Mouse (Mus musculus) liver, embryonic 14.5 days (tissue): ENCODE data around the gene Armc7. TPM values are rescaled to one million over a fixed set of nuclear protein-coding genes. Genes with fewer than 3 reads are reported as not detected.

Source experiments
- ATAC-seq: fragments of 200-750 bp; cut with Nextera tagmentation; 2 replicates; pipeline ENCODE4 v1.8.0; 2017; ENCODE audit warnings: moderate number of reproducible peaks, mild to moderate bottlenecking, moderate library complexity; ENCODE audit not compliant: insufficient read depth
- DNase-seq, 3 experiments: peaks; one replicate each; pipeline ENCODE4 v3.0.0-alpha.2; 2012 to 2013; ENCODE audit warnings: low read depth in 3 of 3, low spot score in 3 of 3
- H3K27ac ChIP-seq: fragments of 300-500 bp; sonication (generic); 2 replicates; pipeline ENCODE4 v1.5.1; 2014; ENCODE audit warnings: moderate library complexity, mild to moderate bottlenecking, control low read depth, inconsistent platforms
- H3K27me3 ChIP-seq: fragments of 300-500 bp; sonication (generic); 2 replicates; pipeline ENCODE4 v1.6.1; 2014; ENCODE audit warnings: mild to moderate bottlenecking, low read length, moderate library complexity; ENCODE audit not compliant: control insufficient read depth, insufficient read depth
- H3K36me3 ChIP-seq: fragments of 300-500 bp; sonication (generic); replicated peaks from 2 replicates; pipeline ENCODE4 v1.6.1; 2014; ENCODE audit warnings: low read depth; ENCODE audit not compliant: control insufficient read depth, insufficient read depth
- H3K4me1 ChIP-seq, 2 experiments: fragments of 200-500 bp in 1 of 2; fragments of 300-500 bp in 1 of 2; sonication (generic) in 1 of 2; replicated peaks; 2 replicates each; pipeline ENCODE4 v1.6.1; 2012 to 2014; ENCODE audit warnings: antibody characterized with exemption in 1 of 2, inconsistent platforms in 1 of 2, low read length in 1 of 2; ENCODE audit not compliant: control insufficient read depth in 2 of 2, insufficient read depth in 2 of 2
- H3K4me2 ChIP-seq: fragments of 300-500 bp; sonication (generic); 2 replicates; pipeline ENCODE4 v1.6.1; 2014; ENCODE audit warnings: low read depth, mild to moderate bottlenecking, control low read depth, moderate library complexity
- H3K4me3 ChIP-seq, 2 experiments: fragments of 200-500 bp in 1 of 2; fragments of 300-500 bp in 1 of 2; sonication (generic) in 1 of 2; 2 replicates each; pipeline ENCODE4 v1.5.1; 2012 to 2014; ENCODE audit warnings: low read depth in 2 of 2, low read length in 2 of 2, mild to moderate bottlenecking in 2 of 2, control low read depth in 1 of 2, inconsistent platforms in 1 of 2, moderate library complexity in 1 of 2; ENCODE audit not compliant: insufficient read depth in 1 of 2
- H3K9ac ChIP-seq: fragments of 300-500 bp; sonication (generic); replicated peaks from 2 replicates; pipeline ENCODE4 v1.6.1; 2014; ENCODE audit warnings: mild to moderate bottlenecking, control low read depth, moderate library complexity
- H3K9me3 ChIP-seq: fragments of 300-500 bp; sonication (generic); 2 replicates; pipeline ENCODE4 v1.6.1; 2016; ENCODE audit warnings: low read length, mixed read lengths; ENCODE audit not compliant: control insufficient read depth
- CTCF ChIP-seq: IDR thresholded peaks from 2 replicates; pipeline ENCODE4 v1.5.1; 2016; ENCODE audit warnings: antibody characterized with exemption, low read depth, control low read depth
- EP300 ChIP-seq: IDR thresholded peaks from 2 replicates; pipeline ENCODE4 v1.6.1; 2016; ENCODE audit warnings: antibody characterized with exemption, low read depth
- WGBS: fragments of 180-500 bp; shearing (Covaris S2); extraction: QIAGEN DNeasy Blood & Tissue Kit; methylation state at CpG from one replicate; pipeline ENCODE4 v1.1.7; 2014; ENCODE audit not compliant: insufficient replicate concordance; 5-methylcytosine and 5-hydroxymethylcytosine counted together
- polyA plus RNA-seq, 2 experiments: library from polyadenylated mRNA; depleted of rRNA in 1 of 2; stranded (reverse) in 1 of 2; unstranded in 1 of 2; fragments of >200 nt; fragmentation: Nextera tagmentation in 1 of 2; extraction: Ambion mirVana in 1 of 2; gene quantifications; 2 replicates each; pipeline versions ENCODE4 v1.2.1 to v1.2.3; 2012 to 2014

Armc7 gene
- polyA plus RNA-seq, 2 experiments = 2.1 to 2.2 TPM

DNA sequence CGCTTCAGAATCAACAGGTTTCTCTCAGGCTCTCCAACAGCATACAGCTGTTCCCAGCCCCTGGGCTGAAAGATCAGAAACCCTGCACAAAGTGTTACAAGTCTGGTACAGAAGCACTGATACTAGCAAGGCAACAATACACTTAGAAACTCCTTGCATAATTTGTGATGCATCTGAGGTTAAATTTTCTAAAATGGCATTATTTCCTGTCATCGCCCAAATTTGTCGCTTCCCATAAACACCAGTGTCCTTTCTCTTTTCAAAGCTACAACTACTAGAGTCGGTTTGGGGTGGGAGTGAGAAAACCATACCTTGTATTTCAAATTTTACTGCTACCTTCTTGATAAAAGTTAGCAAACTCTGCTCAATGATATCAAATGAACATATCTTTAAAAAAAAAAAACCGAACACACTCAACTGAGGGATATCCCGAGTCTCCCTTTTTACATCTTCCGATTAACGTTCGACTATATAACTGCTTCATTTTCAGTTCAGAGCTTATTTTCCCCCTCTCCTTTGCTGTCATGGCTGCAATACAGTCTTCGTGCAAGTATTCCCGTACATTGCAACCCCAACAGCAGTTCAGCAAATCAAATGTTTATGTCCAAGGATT, 59.4 kb downstream of the Armc7 start:
- no peak for TF ChIP-seq CTCF
- no peak for TF ChIP-seq EP300
- H3K9me3 ChIP-seq = no peaks in the 10 kb centered on the region
- H3K27ac ChIP-seq = peak overlapping the region; percentile 87
- H3K4me2 ChIP-seq = peak overlapping the region; percentile 95
- no peaks in the 10 kb centered on the region for H3K27me3 ChIP-seq
- WGBS = 4% methylated on average over 11 of the region's 11 CpGs
- peaks cover 38% of the 10 kb centered on the region for H3K36me3 ChIP-seq
- ATAC-seq (no peak), DNase-seq (no peak)
- H3K4me3 ChIP-seq = peak overlapping the region; percentile 96 to 97
- peaks cover 15 to 20% of the 10 kb centered on the region in 2 experiments for H3K4me1 ChIP-seq
- H3K9ac ChIP-seq = peak overlapping the region; percentile 99

DNA sequence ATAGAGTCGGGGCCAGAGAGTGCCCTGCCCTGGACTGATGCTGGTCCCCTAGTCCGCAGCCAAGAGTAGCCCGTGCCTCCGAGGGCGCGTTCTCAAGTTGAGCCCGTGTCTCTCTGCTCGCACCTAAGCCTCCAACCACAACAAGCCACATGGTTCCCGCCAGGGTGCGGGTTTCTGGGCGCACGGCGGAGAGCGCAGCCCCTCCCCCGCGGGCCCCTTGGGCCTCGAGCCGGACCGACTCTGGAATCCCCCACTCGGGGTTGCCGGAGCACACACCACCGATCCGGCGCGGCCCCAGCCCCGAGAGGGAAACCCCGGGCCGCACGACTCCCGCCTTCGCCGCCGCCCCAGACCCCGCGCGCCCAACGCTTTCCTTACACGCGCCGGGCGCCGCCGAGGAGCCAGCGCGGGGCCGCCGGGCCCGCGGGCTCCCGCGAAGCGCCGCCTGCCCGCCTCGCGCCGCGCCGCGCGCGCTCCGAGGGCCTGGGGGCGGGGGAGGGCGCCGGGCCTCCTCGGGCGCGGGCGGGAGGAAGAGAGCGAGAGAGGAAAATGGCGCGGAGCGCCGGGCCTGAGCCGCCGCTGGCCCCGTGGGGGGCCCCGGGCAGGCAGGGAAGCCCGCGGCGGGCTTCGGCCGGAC, 60.1 kb downstream of the Armc7 start:
- under 1% methylated on average over 76 of the region's 84 CpGs for WGBS
- TF ChIP-seq EP300 (no peak), CTCF (no peak)
- DNase-seq = peak; percentile 38 to 55 (median 45)

DNA sequence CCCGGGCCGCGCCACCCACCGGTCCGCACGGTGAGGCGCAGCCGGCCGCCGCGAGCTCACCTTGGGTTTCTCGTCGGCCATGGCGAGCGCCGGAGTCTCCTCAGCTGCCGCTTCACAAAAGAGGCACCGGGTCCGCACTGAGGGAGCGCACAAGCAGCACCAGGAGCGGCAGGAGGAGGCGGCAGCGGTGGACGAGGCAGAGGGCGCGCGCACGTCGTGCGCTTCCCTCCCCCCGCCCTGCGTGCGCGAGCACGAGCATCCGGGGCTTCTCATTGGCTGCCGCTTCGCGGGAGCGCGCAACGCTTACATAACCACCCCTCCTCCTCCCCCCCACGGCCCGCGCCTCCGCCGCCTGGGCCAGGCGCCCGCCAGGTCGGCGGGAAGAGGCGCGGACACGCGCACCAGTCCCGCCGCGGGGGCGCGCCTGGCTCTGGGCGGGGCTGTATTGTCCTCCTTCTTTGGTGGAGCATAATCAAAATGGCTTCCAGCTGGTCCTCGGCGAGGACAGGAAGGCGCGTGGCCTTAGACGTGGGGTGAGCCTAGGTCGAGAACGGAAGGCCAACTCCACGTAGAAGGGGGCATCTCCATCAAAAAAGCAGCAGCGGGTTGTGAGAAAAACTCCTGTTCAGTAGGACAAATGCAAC, 60.7 kb downstream of the Armc7 start, which contains the start of gene Sumo2:
Gene Sumo2, minus strand, starts transcription at position 239 of the 644 bp plus-strand sequence.
- peaks cover 31% of the 10 kb centered on the region for H3K36me3 ChIP-seq

More for the DNA sequence above, 60.1 kb downstream of the Armc7 start:
- Histone ChIP-seq H3K36me3 (peaks cover 32% of the 10 kb centered on the region), H3K27me3 (no peaks in the 10 kb centered on the region), H3K4me2 (peak overlapping the region; percentile 95), H3K4me1 (peaks cover 15 to 20% of the 10 kb centered on the region in 2 experiments), H3K9me3 (no peaks in the 10 kb centered on the region), H3K9ac (peak overlapping the region; percentile 99), H3K4me3 (peak overlapping the region; percentile 96 to 97), H3K27ac (peak overlapping the region; percentile 87)
- peak; percentile 75 for ATAC-seq

DNA sequence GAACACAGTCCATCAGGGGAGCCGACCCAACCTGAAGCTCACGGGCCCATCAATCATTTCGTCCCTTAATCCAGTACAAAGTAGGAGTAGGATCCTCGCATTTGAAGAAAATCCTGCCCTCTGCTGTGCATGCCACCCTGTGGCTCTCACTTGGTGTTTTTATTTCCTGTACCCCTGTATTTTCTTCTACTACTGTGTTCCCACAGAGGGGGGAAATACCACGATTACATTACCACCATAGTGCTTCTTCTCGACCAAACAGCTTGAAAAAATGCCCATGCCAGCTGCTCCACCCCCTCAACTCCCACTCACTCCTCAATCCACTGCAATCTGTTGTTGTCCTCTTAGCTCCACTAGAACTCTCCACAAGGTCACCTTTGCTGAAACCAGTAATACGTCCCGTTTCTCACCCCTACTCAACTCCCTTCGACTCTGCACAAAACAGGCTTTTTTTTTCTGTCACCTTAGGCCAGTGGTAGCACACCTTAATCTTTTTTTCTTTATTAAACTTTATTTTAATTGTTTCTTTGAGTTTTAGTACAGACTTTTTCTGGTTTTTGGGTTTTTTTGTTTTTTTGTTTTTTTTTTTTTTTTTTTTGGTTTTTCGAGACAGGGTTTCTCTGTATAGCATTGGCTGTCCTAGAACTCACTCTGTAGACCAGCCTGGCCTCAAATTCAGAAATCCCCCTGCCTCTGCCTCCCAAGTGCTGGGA, 61.5 kb downstream of the Armc7 start:
- Histone ChIP-seq H3K9me3 (no peaks in the 10 kb centered on the region), H3K27me3 (no peaks in the 10 kb centered on the region), H3K4me2 (peak overlapping the region; percentile 95), H3K27ac (peak overlapping the region; percentile 87), H3K4me1 (peaks cover 15 to 20% of the 10 kb centered on the region in 2 experiments), H3K36me3 (peaks cover 24% of the 10 kb centered on the region), H3K9ac (no peak overlapping the region; the same call in 1 of the 2 replicates), H3K4me3 (peak overlapping the region in 1 of 2 experiments; percentile 97; a peak in 2 of 4 replicates)
- WGBS = 82% methylated on average over 10 of the region's 10 CpGs
- TF ChIP-seq CTCF (no peak), EP300 (no peak)
- ATAC-seq (no peak), DNase-seq (no peak)

More for the DNA sequence above, 60.7 kb downstream of the Armc7 start, which contains the start of gene Sumo2:
- H3K9ac ChIP-seq = peak within 1 kb of the TSS; percentile 99
- TF ChIP-seq CTCF (no peak), EP300 (no peak)
- H3K4me2 ChIP-seq = peak within 1 kb of the TSS; percentile 95
- peak within 1 kb of the TSS; percentile 87 for H3K27ac ChIP-seq
- no peaks in the 10 kb centered on the region for H3K27me3 ChIP-seq
- H3K9me3 ChIP-seq = no peaks in the 10 kb centered on the region
- H3K4me1 ChIP-seq = peaks cover 15 to 20% of the 10 kb centered on the region in 2 experiments
- H3K4me3 ChIP-seq = peak within 1 kb of the TSS; percentile 96 to 97
- 1% methylated on average over 54 of the region's 70 CpGs for WGBS
- ATAC-seq (peak; percentile 91), DNase-seq (peak; percentile 92 to 95 (median 94))
